Mouse (Mus musculus): ENCODE data around the gene Sun1. TPM values are rescaled to one million over a fixed set of nuclear protein-coding genes. Genes with fewer than 3 reads are reported as not detected.

The Sun1 gene
- polyA plus RNA-seq, 1 experiment: 65.5 TPM

DNA sequence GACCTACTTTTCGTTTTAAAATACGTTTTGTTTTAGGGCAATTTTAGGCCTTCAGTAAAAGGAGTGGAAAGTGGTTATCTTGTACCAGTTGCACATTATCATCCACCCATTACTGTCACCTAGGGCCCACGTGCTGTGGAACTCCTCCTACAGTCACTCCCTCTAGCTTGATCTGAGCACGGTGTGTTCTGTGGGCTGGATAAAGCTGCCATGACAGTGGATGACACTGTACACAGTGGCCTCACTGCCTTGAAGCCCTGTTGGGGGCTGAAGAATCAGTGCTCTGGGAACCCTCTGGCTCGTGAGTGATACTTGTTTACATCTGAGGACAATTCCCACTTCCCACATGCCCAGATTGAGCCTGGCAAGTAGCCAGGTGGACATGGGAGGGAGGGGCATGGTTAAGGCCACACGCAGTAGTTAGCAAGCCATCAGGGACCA lies 52.9 kb downstream of the Sun1 start:
- H3K4me3 ChIP-seq: peak overlapping the region; percentile 67
- no peak for TF ChIP-seq MYOD1 (IDR thresholded peaks at IDR 0.05; ENCODE audit: control insufficient read depth in 1 of 3, insufficient read length in 2 of 3, low read depth in 2 of 3)
- no peak for TF ChIP-seq TCF3 (IDR thresholded peaks at IDR 0.05; ENCODE audit: insufficient read length, low read depth)
- no peak for TF ChIP-seq MAX (IDR thresholded peaks at IDR 0.05; ENCODE audit: low read depth)
- TF ChIP-seq POLR2AphosphoS2 (IDR thresholded peaks at IDR 0.05; ENCODE audit: insufficient read length, low read depth): peak; percentile 33
- peak overlapping the region; percentile 98 for H3K4me2 ChIP-seq (ENCODE audit: low read depth)
- peaks cover 57% of the 10 kb centered on the region for H3K79me2 ChIP-seq (ENCODE audit: control insufficient read depth, insufficient read depth)
- peaks cover 8% of the 10 kb centered on the region for H3K36me3 ChIP-seq (ENCODE audit: control insufficient read depth, insufficient read depth)
- peak overlapping the region; percentile 35 for H3ac ChIP-seq (ENCODE audit: control insufficient read depth, insufficient read length)
- H3K27me3 ChIP-seq (ENCODE audit: control insufficient read depth, insufficient read depth, insufficient read length): no peaks in the 10 kb centered on the region

GRCm38 (mm10) chr5:139254938-139255337 lies 54.5 kb downstream of the Sun1 start:
- Histone ChIP-seq H3K4me2 (ENCODE audit: low read depth) (peak overlapping the region; percentile 19), H3K79me2 (ENCODE audit: control insufficient read depth, insufficient read depth) (peaks cover 71% of the 10 kb centered on the region), H3K36me3 (ENCODE audit: control insufficient read depth, insufficient read depth) (peaks cover 1% of the 10 kb centered on the region), H3K4me3 (no peak overlapping the region), H3K27me3 (ENCODE audit: control insufficient read depth, insufficient read depth, insufficient read length) (no peaks in the 10 kb centered on the region), H3ac (ENCODE audit: control insufficient read depth, insufficient read length) (no peak overlapping the region)
- TF ChIP-seq REST (IDR thresholded peaks at IDR 0.05; ENCODE audit: insufficient read depth, insufficient read length): no peak
- no peak for TF ChIP-seq TCF12 (IDR thresholded peaks at IDR 0.05; ENCODE audit: insufficient read depth, poor library complexity, severe bottlenecking)
- no peak for TF ChIP-seq TCF3 (IDR thresholded peaks at IDR 0.05; ENCODE audit: insufficient read length, low read depth)
- no peak for TF ChIP-seq SRF (IDR thresholded peaks at IDR 0.05; ENCODE audit: control insufficient read depth, insufficient read length, low read depth)
- no peak for TF ChIP-seq E2F4 (IDR thresholded peaks at IDR 0.05; ENCODE audit: insufficient read depth)
- TF ChIP-seq MYOD1 (IDR thresholded peaks at IDR 0.05; ENCODE audit: control insufficient read depth in 1 of 3, insufficient read length in 2 of 3, low read depth in 2 of 3): no peak
- TF ChIP-seq CEBPB (IDR thresholded peaks at IDR 0.05; ENCODE audit: insufficient read depth, poor library complexity, severe bottlenecking): no peak
- no peak for TF ChIP-seq POLR2A (IDR thresholded peaks at IDR 0.05; ENCODE audit: insufficient read length, low read depth)
- TF ChIP-seq USF1 (IDR thresholded peaks at IDR 0.05; ENCODE audit: low read depth): no peak
- no peak for TF ChIP-seq MAX (IDR thresholded peaks at IDR 0.05; ENCODE audit: low read depth)
- no peak for TF ChIP-seq MYOG (IDR thresholded peaks at IDR 0.05; ENCODE audit: control insufficient read depth in 1 of 3, insufficient read depth in 1 of 3, insufficient read length in 2 of 3, low read depth in 2 of 3)
- TF ChIP-seq POLR2AphosphoS2 (IDR thresholded peaks at IDR 0.05; ENCODE audit: insufficient read length, low read depth): no peak

- Histone ChIP-seq H3K36me3 (ENCODE audit: control insufficient read depth, insufficient read depth) (peaks cover 10% of the 10 kb centered on the region), H3K79me2 (ENCODE audit: control insufficient read depth, insufficient read depth) (peaks cover 80% of the 10 kb centered on the region), H3K4me3 (no peak overlapping the region), H3ac (ENCODE audit: control insufficient read depth, insufficient read length) (no peak overlapping the region), H3K4me2 (ENCODE audit: low read depth) (no peak overlapping the region), H3K27me3 (ENCODE audit: control insufficient read depth, insufficient read depth, insufficient read length) (no peaks in the 10 kb centered on the region)
- TF ChIP-seq POLR2AphosphoS2 (IDR thresholded peaks at IDR 0.05; ENCODE audit: insufficient read length, low read depth) (no peak), MYOD1 (IDR thresholded peaks at IDR 0.05; ENCODE audit: control insufficient read depth in 1 of 3, insufficient read length in 2 of 3, low read depth in 2 of 3) (peak in 1 of 3 experiments; percentile 31), TCF12 (IDR thresholded peaks at IDR 0.05; ENCODE audit: insufficient read depth, poor library complexity, severe bottlenecking) (no peak), POLR2A (IDR thresholded peaks at IDR 0.05; ENCODE audit: insufficient read length, low read depth) (no peak), MAX (IDR thresholded peaks at IDR 0.05; ENCODE audit: low read depth) (no peak), MYOG (IDR thresholded peaks at IDR 0.05; ENCODE audit: control insufficient read depth in 1 of 3, insufficient read depth in 1 of 3, insufficient read length in 2 of 3, low read depth in 2 of 3) (peak in 1 of 3 experiments; percentile 52), SRF (IDR thresholded peaks at IDR 0.05; ENCODE audit: control insufficient read depth, insufficient read length, low read depth) (no peak)
Measured at GRCm38 (mm10) chr5:139255777-139256176, 55.3 kb downstream of the Sun1 start.

- peaks cover 14% of the 10 kb centered on the region for H3K36me3 ChIP-seq (ENCODE audit: control insufficient read depth, insufficient read depth)
- H3K79me2 ChIP-seq (ENCODE audit: control insufficient read depth, insufficient read depth): peaks cover 85% of the 10 kb centered on the region
- no peak overlapping the region for H3K4me3 ChIP-seq
- no peak for TF ChIP-seq MAX (IDR thresholded peaks at IDR 0.05; ENCODE audit: low read depth)
- no peak for TF ChIP-seq E2F4 (IDR thresholded peaks at IDR 0.05; ENCODE audit: insufficient read depth)
- no peak for TF ChIP-seq SRF (IDR thresholded peaks at IDR 0.05; ENCODE audit: control insufficient read depth, insufficient read length, low read depth)
- no peak for TF ChIP-seq USF1 (IDR thresholded peaks at IDR 0.05; ENCODE audit: low read depth)
- TF ChIP-seq POLR2A (IDR thresholded peaks at IDR 0.05; ENCODE audit: insufficient read length, low read depth): no peak
- TF ChIP-seq TCF12 (IDR thresholded peaks at IDR 0.05; ENCODE audit: insufficient read depth, poor library complexity, severe bottlenecking): no peak
- TF ChIP-seq CEBPB (IDR thresholded peaks at IDR 0.05; ENCODE audit: insufficient read depth, poor library complexity, severe bottlenecking): no peak
- TF ChIP-seq MYOG (IDR thresholded peaks at IDR 0.05; ENCODE audit: control insufficient read depth in 1 of 3, insufficient read depth in 1 of 3, insufficient read length in 2 of 3, low read depth in 2 of 3): no peak
- no peak for TF ChIP-seq MYOD1 (IDR thresholded peaks at IDR 0.05; ENCODE audit: control insufficient read depth in 1 of 3, insufficient read length in 2 of 3, low read depth in 2 of 3)
- no peak overlapping the region for H3K4me2 ChIP-seq (ENCODE audit: low read depth)
- no peak overlapping the region for H3ac ChIP-seq (ENCODE audit: control insufficient read depth, insufficient read length)
- H3K27me3 ChIP-seq (ENCODE audit: control insufficient read depth, insufficient read depth, insufficient read length): no peaks in the 10 kb centered on the region
Measured at GRCm38 (mm10) chr5:139256211-139256765, 55.9 kb downstream of the Sun1 start.

- Histone ChIP-seq H3K79me2 (ENCODE audit: control insufficient read depth, insufficient read depth) (peaks cover 95% of the 10 kb centered on the region), H3K27me3 (ENCODE audit: control insufficient read depth, insufficient read depth, insufficient read length) (no peaks in the 10 kb centered on the region), H3K4me3 (no peak overlapping the region), H3ac (ENCODE audit: control insufficient read depth, insufficient read length) (no peak overlapping the region), H3K4me2 (ENCODE audit: low read depth) (no peak overlapping the region), H3K36me3 (ENCODE audit: control insufficient read depth, insufficient read depth) (peaks cover 22% of the 10 kb centered on the region)
- no peak for TF ChIP-seq POLR2AphosphoS2 (IDR thresholded peaks at IDR 0.05; ENCODE audit: insufficient read length, low read depth)
- TF ChIP-seq REST (IDR thresholded peaks at IDR 0.05; ENCODE audit: insufficient read depth, insufficient read length): no peak
- no peak for TF ChIP-seq USF1 (IDR thresholded peaks at IDR 0.05; ENCODE audit: low read depth)
- no peak for TF ChIP-seq TCF12 (IDR thresholded peaks at IDR 0.05; ENCODE audit: insufficient read depth, poor library complexity, severe bottlenecking)
Measured at GRCm38 (mm10) chr5:139257265-139257664, 56.8 kb downstream of the Sun1 start.

Measured in myocyte (in vitro differentiated cells).